Mouse (Mus musculus) heart, adult 2 months (tissue): ENCODE measurements at regions not wholly inside any gene's neighbourhood (a gene's known extent, or its start where the extent isn't known, plus 50 kb on each side); places are given as distances from the start of the nearest gene placed in this dataset.

Source experiments
- CTCF ChIP-seq: fragments of 200-600 bp; IDR thresholded peaks from 2 replicates; pipeline ENCODE4 v1.8.1; 2022; ENCODE audit warnings: antibody characterized with exemption, mild to moderate bottlenecking, moderate library complexity
- EP300 ChIP-seq: fragments of 200-500 bp; IDR thresholded peaks from 2 replicates; pipeline ENCODE4 v1.6.1; 2011; ENCODE audit warnings: low read depth, low read length, control low read depth; ENCODE audit not compliant: insufficient read depth
- POLR2A ChIP-seq: fragments of 200-500 bp; IDR thresholded peaks from 2 replicates; pipeline ENCODE4 v1.6.1; 2011; ENCODE audit warnings: mild to moderate bottlenecking, low read depth, low read length, control low read depth; ENCODE audit not compliant: insufficient read depth

DNA sequence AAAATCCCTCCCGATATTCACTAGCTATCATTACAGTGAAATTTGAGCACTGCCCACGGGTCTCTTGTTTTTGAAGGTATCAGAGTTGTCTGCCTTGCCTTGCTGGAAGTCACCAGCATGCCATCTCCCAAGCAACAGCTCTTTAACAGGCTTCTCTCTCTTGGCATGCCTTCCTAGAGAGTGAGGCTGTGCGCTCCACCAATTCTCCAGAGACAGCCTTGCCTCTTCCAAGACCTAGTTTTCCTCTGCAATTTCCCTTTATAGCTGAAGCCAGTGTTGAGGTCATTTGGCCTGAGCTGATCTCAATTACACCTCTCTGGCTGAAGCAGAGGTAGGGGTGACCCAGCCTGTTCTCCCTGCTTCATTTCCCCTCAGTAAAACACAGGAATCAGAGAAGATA lies 477.3 kb upstream of the Arid1b start:
- no peak for TF ChIP-seq CTCF
- no peak for TF ChIP-seq POLR2A
- TF ChIP-seq EP300: no peak
